Mouse (Mus musculus): ENCODE results near the gene Bhmt.
"Not testable (repeated sequence)": the region's sequence is repeated elsewhere in the genome, so short reads cannot be mapped to it uniquely, and the experiment has no call there.

DNA sequence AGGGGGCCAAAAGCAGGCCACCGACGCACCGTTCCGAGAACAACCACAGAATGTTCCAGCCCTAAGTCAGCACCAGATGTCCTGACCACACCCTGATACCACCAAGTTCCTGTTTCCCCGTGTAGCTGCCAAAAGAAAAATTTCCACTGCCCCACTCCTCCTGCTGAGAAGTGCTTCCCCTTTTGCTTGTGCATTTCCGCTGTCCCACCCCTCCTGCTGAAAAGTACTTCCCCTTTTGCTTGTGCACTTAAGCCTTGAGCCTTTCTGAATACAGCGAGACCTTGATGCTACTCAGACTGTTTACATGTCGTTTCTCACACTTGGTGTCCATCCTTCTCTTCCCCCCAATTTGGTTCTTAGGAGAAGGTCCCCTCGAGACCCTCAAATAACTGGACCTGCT, 55.2 kb downstream of the Bhmt start:
- not testable (repeated sequence) for TF ChIP-seq CTCF (IDR thresholded peaks at IDR 0.05; ENCODE audit: low read depth); EP300 (optimal IDR thresholded peaks at IDR 0.05)
